Mouse (Mus musculus) macrophage (primary cell): ENCODE results near the gene Luc7l. TPM values are rescaled to one million over a fixed set of nuclear protein-coding genes. Genes with fewer than 3 reads are reported as not detected.
A peak's percentile ranks its signal among the peaks of the same experiment; 100 is the strongest.
"Not testable (repeated sequence)": the region's sequence is repeated elsewhere in the genome, so short reads cannot be mapped to it uniquely, and the experiment has no call there.

Experiments
- H3K27ac ChIP-seq: fragments of 350-480 bp; formaldehyde crosslinking; 2 replicates; pipeline ENCODE4 v1.9.0; 2021
- H3K36me3 ChIP-seq: fragments of 350-480 bp; formaldehyde crosslinking; 2 replicates; pipeline ENCODE4 v1.9.0; 2021; ENCODE audit errors: inconsistent target
- H3K4me3 ChIP-seq: fragments of 350-480 bp; formaldehyde crosslinking; 2 replicates; pipeline ENCODE4 v1.9.0; 2021; ENCODE audit errors: inconsistent target
- H3K79me2 ChIP-seq: fragments of 350-480 bp; formaldehyde crosslinking; 2 replicates; pipeline ENCODE4 v1.9.0; 2021; ENCODE audit errors: inconsistent target
- WGBS: methylation state at CpG from one replicate; pipeline ENCODE4 v1.1.7; 2026; ENCODE audit warnings: inconsistent platforms; ENCODE audit not compliant: missing documents; 5-methylcytosine and 5-hydroxymethylcytosine counted together
- polyA plus RNA-seq: library from polyadenylated mRNA; stranded (reverse); fragments of 250-400 nt; gene quantifications from 3 replicates; pipeline ENCODE4 v1.2.4, GENCODE M21; 2018; ENCODE audit warnings: inconsistent platforms

Luc7l gene
- polyA plus RNA-seq, 1 experiment from 2014 or later: 31.3 TPM

- H3K27ac ChIP-seq: peak overlapping the region; percentile 90
- H3K36me3 ChIP-seq: no peaks in the 10 kb centered on the region
- 26% methylated on average over 9 of the region's 10 CpGs for WGBS
- H3K79me2 ChIP-seq: peaks cover 94% of the 10 kb centered on the region
- H3K4me3 ChIP-seq: no peak overlapping the region
Observed at GRCm38 (mm10) chr17:26237667-26238066, 15.0 kb upstream of the Luc7l start.

- H3K27ac ChIP-seq: no peak overlapping the region
- 91% methylated on average over 2 of the region's 2 CpGs for WGBS
Observed at GRCm38 (mm10) chr17:26239551-26239950, 13.1 kb upstream of the Luc7l start.

GRCm38 (mm10) chr17:26240120-26240790 is 12.4 kb upstream of the Luc7l start:
- Histone ChIP-seq H3K27ac (no peak overlapping the region), H3K4me3 (no peak overlapping the region), H3K79me2 (peaks cover 75% of the 10 kb centered on the region), H3K36me3 (no peaks in the 10 kb centered on the region)
- 94% methylated on average over 6 of the region's 6 CpGs for WGBS

More at GRCm38 (mm10) chr17:26239551-26239950, 13.1 kb upstream of the Luc7l start:
- Histone ChIP-seq H3K79me2 (peaks cover 82% of the 10 kb centered on the region), H3K36me3 (no peaks in the 10 kb centered on the region), H3K4me3 (no peak overlapping the region)

GRCm38 (mm10) chr17:26240990-26241389 is 11.7 kb upstream of the Luc7l start:
- Histone ChIP-seq H3K36me3 (no peaks in the 10 kb centered on the region), H3K4me3 (no peak overlapping the region), H3K79me2 (peaks cover 73% of the 10 kb centered on the region), H3K27ac (no peak overlapping the region)
- 93% methylated on average over 6 of the region's 6 CpGs for WGBS

GRCm38 (mm10) chr17:26243471-26244100 is 9.1 kb upstream of the Luc7l start:
- Histone ChIP-seq H3K36me3 (no peaks in the 10 kb centered on the region), H3K4me3 (peak overlapping the region; percentile 61), H3K27ac (peak overlapping the region; percentile 64), H3K79me2 (peaks cover 47% of the 10 kb centered on the region)
- under 1% methylated on average over 32 of the region's 32 CpGs for WGBS

GRCm38 (mm10) chr17:26244101-26244841 is 8.4 kb upstream of the Luc7l start, which contains the start of gene Fam234a:
Gene Fam234a, minus strand, starts transcription at chr17:26244242.
- H3K4me3 ChIP-seq: peak within 1 kb of the TSS; percentile 61
- 2% methylated on average over 33 of the region's 33 CpGs for WGBS
- no peaks in the 10 kb centered on the region for H3K36me3 ChIP-seq
- peak within 1 kb of the TSS; percentile 78 for H3K27ac ChIP-seq
- peaks cover 41% of the 10 kb centered on the region for H3K79me2 ChIP-seq

GRCm38 (mm10) chr17:26251886-26252538 is 684 bp upstream of the Luc7l start:
- Histone ChIP-seq H3K79me2 (peaks cover 38% of the 10 kb centered on the region), H3K36me3 (no peaks in the 10 kb centered on the region), H3K4me3 (peak overlapping the region; percentile 81), H3K27ac (peak overlapping the region; percentile 77)
- 63% methylated on average over 4 of the region's 4 CpGs for WGBS

- H3K79me2 ChIP-seq: peaks cover 52% of the 10 kb centered on the region
- WGBS: 1% methylated on average over 18 of the region's 24 CpGs
- 0 out of 2 replicates have a peak, but pooled peaks cover 8% of the 10 kb centered on the region for H3K36me3 ChIP-seq
- peak overlapping the region; percentile 81 for H3K4me3 ChIP-seq
- peak overlapping the region; percentile 77 for H3K27ac ChIP-seq
Observed at GRCm38 (mm10) chr17:26253399-26253798, 703 bp downstream of the Luc7l start.

- Histone ChIP-seq H3K36me3 (peaks cover 24% of the 10 kb centered on the region; the same call in 1 of the 2 replicates), H3K4me3 (no peak overlapping the region)
- WGBS: 100% methylated on average over 2 of the region's 7 CpGs
Observed at GRCm38 (mm10) chr17:26255313-26255712, 2.6 kb downstream of the Luc7l start.

GRCm38 (mm10) chr17:26261826-26262225 is 9.1 kb downstream of the Luc7l start:
- H3K79me2 ChIP-seq: peaks cover 78% of the 10 kb centered on the region
- peaks cover 62% of the 10 kb centered on the region for H3K36me3 ChIP-seq
- 80% methylated on average over 4 of the region's 4 CpGs for WGBS
- no peak overlapping the region for H3K27ac ChIP-seq
- no peak overlapping the region for H3K4me3 ChIP-seq

More at GRCm38 (mm10) chr17:26255313-26255712, 2.6 kb downstream of the Luc7l start:
- Histone ChIP-seq H3K79me2 (peaks cover 71% of the 10 kb centered on the region), H3K27ac (no peak overlapping the region)

- WGBS: 92% methylated on average over 3 of the region's 3 CpGs
- Histone ChIP-seq H3K4me3 (no peak overlapping the region), H3K27ac (no peak overlapping the region), H3K79me2 (peaks cover 72% of the 10 kb centered on the region), H3K36me3 (peaks cover 66% of the 10 kb centered on the region)
Observed at GRCm38 (mm10) chr17:26262384-26262783, 9.7 kb downstream of the Luc7l start.

- H3K36me3 ChIP-seq: peaks cover 57% of the 10 kb centered on the region
Observed at GRCm38 (mm10) chr17:26268851-26269250, 16.2 kb downstream of the Luc7l start.

GRCm38 (mm10) chr17:26269577-26269976 is 16.9 kb downstream of the Luc7l start:
- not testable (repeated sequence) for H3K79me2 ChIP-seq, H3K4me3 ChIP-seq, H3K27ac ChIP-seq
- H3K36me3 ChIP-seq: peaks cover 51% of the 10 kb centered on the region
- 93% methylated on average over 8 of the region's 10 CpGs for WGBS

More at GRCm38 (mm10) chr17:26268851-26269250, 16.2 kb downstream of the Luc7l start:
- H3K79me2 ChIP-seq: peaks cover 14% of the 10 kb centered on the region; the same call in 1 of the 2 replicates
- no CpG with 5 or more reads among the region's 1 CpGs for WGBS
- H3K27ac ChIP-seq: no peak overlapping the region
- no peak overlapping the region for H3K4me3 ChIP-seq

GRCm38 (mm10) chr17:26272586-26272985 is 19.9 kb downstream of the Luc7l start:
- Histone ChIP-seq H3K27ac (no peak overlapping the region), H3K4me3 (no peak overlapping the region), H3K79me2 (peaks cover 5% of the 10 kb centered on the region; the same call in 1 of the 2 replicates), H3K36me3 (peaks cover 54% of the 10 kb centered on the region)
- 84% methylated on average over 3 of the region's 3 CpGs for WGBS
